Mouse (Mus musculus) limb, embryonic 13.5 days (tissue): ENCODE results near the gene Ext2. TPM values are rescaled to one million over a fixed set of nuclear protein-coding genes. Genes with fewer than 3 reads are reported as not detected.
A peak's percentile ranks its signal among the peaks of the same experiment; 100 is the strongest.

Experiments
- ATAC-seq: fragments of 200-750 bp; cut with Nextera tagmentation; 2 replicates; pipeline ENCODE4 v1.8.0; 2017; ENCODE audit warnings: low read depth, moderate number of reproducible peaks, moderate TSS enrichment; ENCODE audit not compliant: low FRiP score
- H3K27ac ChIP-seq: fragments of 300-500 bp; sonication (generic); 2 replicates; pipeline ENCODE4 v1.5.1; 2015; ENCODE audit warnings: inconsistent platforms, mild to moderate bottlenecking, moderate library complexity
- H3K27me3 ChIP-seq: fragments of 300-500 bp; sonication (generic); 2 replicates; pipeline ENCODE4 v1.6.1; 2015; ENCODE audit warnings: mild to moderate bottlenecking, inconsistent platforms
- H3K36me3 ChIP-seq: fragments of 300-500 bp; sonication (generic); 2 replicates; pipeline ENCODE4 v1.6.1; 2015; ENCODE audit warnings: inconsistent platforms, mild to moderate bottlenecking, moderate library complexity
- H3K4me1 ChIP-seq: fragments of 300-500 bp; sonication (generic); 2 replicates; pipeline ENCODE4 v1.6.1; 2015; ENCODE audit warnings: inconsistent platforms
- H3K4me2 ChIP-seq: fragments of 300-500 bp; sonication (generic); replicated peaks from 2 replicates; pipeline ENCODE4 v1.6.1; 2015; ENCODE audit warnings: inconsistent platforms, mild to moderate bottlenecking, moderate library complexity
- H3K4me3 ChIP-seq: fragments of 300-500 bp; sonication (generic); 2 replicates; pipeline ENCODE4 v1.5.1; 2015; ENCODE audit warnings: moderate library complexity, mild to moderate bottlenecking, inconsistent platforms
- H3K9ac ChIP-seq: fragments of 300-500 bp; sonication (generic); 2 replicates; pipeline ENCODE4 v1.6.1; 2015; ENCODE audit warnings: mild to moderate bottlenecking, inconsistent platforms
- H3K9me3 ChIP-seq: fragments of 300-500 bp; sonication (generic); 2 replicates; pipeline ENCODE4 v1.6.1; 2016; ENCODE audit warnings: inconsistent platforms
- WGBS: fragments of 180-500 bp; shearing (Covaris S2); methylation state at CpG from one replicate; pipeline ENCODE4 v1.1.7; 2015; 5-methylcytosine and 5-hydroxymethylcytosine counted together
- polyA plus RNA-seq: library from polyadenylated mRNA; unstranded; fragments of >200 nt; fragmentation: Nextera tagmentation; extraction: Ambion mirVana; gene quantifications from 2 replicates; pipeline ENCODE4 v1.2.1, GENCODE M21; 2015

Ext2 gene
- polyA plus RNA-seq, 1 experiment from 2014 or later = 104 TPM

GRCm38 (mm10) chr2:93746620-93747019 lies 75.7 kb downstream of the Ext2 start:
- H3K36me3 ChIP-seq = no peaks in the 10 kb centered on the region
- H3K4me3 ChIP-seq = no peak overlapping the region
- peaks cover 61% of the 10 kb centered on the region for H3K4me1 ChIP-seq
- H3K9me3 ChIP-seq = no peaks in the 10 kb centered on the region
- H3K9ac ChIP-seq = no peak overlapping the region
- no peak overlapping the region for H3K4me2 ChIP-seq
- no peak for ATAC-seq
- whole genome bisulfite sequencing = 59% methylated on average over 4 of the region's 4 CpGs
- no peak overlapping the region for H3K27ac ChIP-seq
- peaks cover 14% of the 10 kb centered on the region; the same call in 1 of the 2 replicates for H3K27me3 ChIP-seq

- Histone ChIP-seq H3K4me2 (no peak overlapping the region), H3K27me3 (peaks cover 14% of the 10 kb centered on the region; the same call in 1 of the 2 replicates), H3K27ac (no peak overlapping the region), H3K9me3 (no peaks in the 10 kb centered on the region), H3K36me3 (no peaks in the 10 kb centered on the region), H3K4me3 (no peak overlapping the region), H3K9ac (no peak overlapping the region), H3K4me1 (peaks cover 61% of the 10 kb centered on the region)
- WGBS = 37% methylated on average over 5 of the region's 5 CpGs
- ATAC-seq = no peak
Measured at GRCm38 (mm10) chr2:93746162-93746561, 76.2 kb downstream of the Ext2 start.

DNA sequence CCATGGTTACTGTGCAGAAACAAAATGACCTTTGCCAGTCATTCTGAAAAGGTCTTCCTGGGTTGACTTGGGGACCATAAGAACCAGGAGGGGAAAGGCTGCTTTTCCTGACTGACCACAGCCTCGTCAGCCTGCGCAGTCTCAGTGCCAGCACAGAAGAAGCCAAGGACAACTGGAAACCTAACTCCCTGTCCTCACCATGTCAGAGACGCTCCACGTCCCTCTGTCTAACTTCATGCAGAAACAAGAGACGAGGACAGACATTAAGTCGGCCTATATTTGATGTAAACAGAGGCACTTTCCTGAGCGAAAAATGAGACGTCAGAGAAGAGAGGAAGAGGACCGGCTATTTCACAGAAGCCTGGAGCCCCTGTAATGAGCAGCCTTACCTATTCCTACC lies 76.6 kb downstream of the Ext2 start:
- no peaks in the 10 kb centered on the region for H3K9me3 ChIP-seq
- H3K27me3 ChIP-seq = peaks cover 14% of the 10 kb centered on the region; the same call in 1 of the 2 replicates
- no peak overlapping the region for H3K4me3 ChIP-seq
- no peak overlapping the region for H3K4me2 ChIP-seq
- peaks cover 61% of the 10 kb centered on the region for H3K4me1 ChIP-seq
- 33% methylated on average over 9 of the region's 9 CpGs for WGBS
- H3K36me3 ChIP-seq = no peaks in the 10 kb centered on the region
- no peak for ATAC-seq
- H3K9ac ChIP-seq = no peak overlapping the region
- no peak overlapping the region for H3K27ac ChIP-seq

DNA sequence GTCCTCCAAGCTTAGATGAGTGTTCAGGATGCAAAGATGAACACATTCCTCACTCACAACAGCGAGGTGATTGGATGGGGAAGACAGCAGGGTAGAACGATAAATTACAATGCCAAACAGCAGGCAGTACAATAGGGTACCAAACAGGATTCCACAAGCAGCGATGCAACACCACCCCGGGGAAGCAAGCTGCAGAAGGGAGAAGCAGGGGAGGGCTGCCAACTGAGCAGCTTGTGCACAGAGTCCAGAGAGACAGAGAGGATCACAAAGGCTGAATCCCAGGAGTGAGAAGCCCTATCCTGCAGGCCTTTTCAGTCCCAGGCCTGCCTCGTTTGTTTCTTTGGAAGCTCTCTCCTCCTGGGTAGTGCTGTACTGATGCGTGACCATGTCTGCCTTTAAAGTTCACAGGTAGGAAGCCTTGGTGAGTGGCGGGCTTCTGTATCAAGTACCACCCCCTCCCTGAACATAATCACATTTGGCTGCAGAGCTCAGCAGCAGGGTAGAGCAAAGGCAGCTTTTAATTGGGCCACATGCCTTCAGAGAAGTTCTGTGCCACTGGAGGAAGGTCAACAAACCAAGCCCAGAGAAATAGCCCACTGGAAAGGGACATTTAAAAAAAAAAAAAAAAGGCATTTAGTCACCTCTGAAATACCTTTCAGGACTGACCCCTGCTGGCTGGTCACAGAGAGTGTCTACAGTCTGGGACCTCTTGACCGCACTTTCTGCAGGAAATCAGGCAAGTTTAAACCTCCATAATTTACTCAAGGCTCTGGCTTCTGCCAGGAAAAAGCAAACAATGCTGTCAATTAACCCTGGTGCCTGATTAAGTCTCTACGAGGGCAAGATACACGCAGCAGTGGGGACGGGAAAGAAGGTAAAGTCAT lies 77.8 kb downstream of the Ext2 start:
- H3K4me2 ChIP-seq = no peak overlapping the region
- no peak; the same call in 1 of the 2 replicates for ATAC-seq
- H3K4me1 ChIP-seq = peaks cover 59% of the 10 kb centered on the region
- H3K27me3 ChIP-seq = peaks cover 19% of the 10 kb centered on the region
- H3K36me3 ChIP-seq = 0 out of 2 replicates have a peak, but pooled peaks cover 1% of the 10 kb centered on the region
- no peaks in the 10 kb centered on the region for H3K9me3 ChIP-seq
- no peak overlapping the region for H3K27ac ChIP-seq
- no peak overlapping the region for H3K4me3 ChIP-seq
- WGBS = 26% methylated on average over 11 of the region's 11 CpGs
- 0 out of 2 replicates have a peak overlapping the region, but pooled peaks have one; percentile 8 for H3K9ac ChIP-seq

DNA sequence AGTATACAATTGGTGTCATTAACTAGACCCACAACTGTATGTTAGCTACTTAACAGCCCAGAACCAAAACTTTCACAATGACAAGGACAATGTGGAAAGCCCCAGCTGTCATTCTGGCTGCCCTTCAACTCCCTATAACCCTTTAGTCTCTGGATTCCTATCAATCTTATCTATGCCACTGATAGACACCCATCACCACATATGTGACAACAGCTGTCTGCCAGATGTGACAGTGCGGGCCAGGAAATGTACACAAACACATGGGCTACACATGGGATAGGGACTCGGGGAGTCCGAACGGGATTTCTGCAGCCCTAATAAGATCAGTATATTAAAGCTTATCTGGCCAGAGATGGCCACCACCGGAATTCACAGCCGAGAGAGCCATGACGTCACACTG lies 80.7 kb downstream of the Ext2 start:
- peaks cover 19% of the 10 kb centered on the region for H3K36me3 ChIP-seq
- no peaks in the 10 kb centered on the region for H3K9me3 ChIP-seq
- no peak for ATAC-seq
- H3K4me1 ChIP-seq = peaks cover 49% of the 10 kb centered on the region
- WGBS = 41% methylated on average over 7 of the region's 7 CpGs
- no peak overlapping the region for H3K9ac ChIP-seq
- H3K27ac ChIP-seq = no peak overlapping the region
- no peak overlapping the region for H3K4me3 ChIP-seq
- no peak overlapping the region for H3K4me2 ChIP-seq
- peaks cover 27% of the 10 kb centered on the region for H3K27me3 ChIP-seq

DNA sequence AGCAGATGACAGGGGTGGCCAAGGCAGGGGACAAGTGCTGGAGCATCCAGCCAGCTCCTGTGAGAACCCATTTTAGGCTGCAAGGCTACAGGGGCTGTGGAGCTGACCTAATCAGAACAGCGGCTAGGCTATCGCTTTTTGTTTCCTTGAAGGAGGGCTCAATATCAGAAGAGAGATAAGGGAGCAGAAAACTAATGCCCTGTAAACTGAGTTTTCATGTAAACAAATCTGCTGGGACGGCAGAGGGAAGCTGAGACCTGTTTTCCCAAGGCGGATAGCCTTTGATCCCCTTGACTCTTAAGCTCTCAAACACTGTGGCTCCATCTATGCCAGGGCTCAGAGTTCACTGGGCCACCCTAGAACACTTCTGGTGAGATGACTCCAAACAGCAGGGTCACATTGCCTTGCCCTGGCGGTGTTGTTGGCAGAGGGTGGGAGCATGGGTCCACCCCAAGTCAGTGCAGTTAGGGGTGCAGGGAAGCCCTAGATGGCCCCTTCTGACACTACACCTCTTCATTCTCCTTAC lies 83.3 kb downstream of the Ext2 start:
- Histone ChIP-seq H3K27me3 (peaks cover 39% of the 10 kb centered on the region), H3K4me2 (no peak overlapping the region), H3K27ac (no peak overlapping the region), H3K9me3 (no peaks in the 10 kb centered on the region), H3K9ac (no peak overlapping the region), H3K4me1 (peaks cover 23% of the 10 kb centered on the region), H3K36me3 (peaks cover 25% of the 10 kb centered on the region), H3K4me3 (no peak overlapping the region)
- WGBS = 28% methylated on average over 5 of the region's 5 CpGs
- no peak for ATAC-seq

- no peak for ATAC-seq
- H3K4me2 ChIP-seq = no peak overlapping the region
- no peak overlapping the region for H3K4me3 ChIP-seq
- H3K36me3 ChIP-seq = peaks cover 25% of the 10 kb centered on the region
- H3K9ac ChIP-seq = no peak overlapping the region
- no peak overlapping the region for H3K27ac ChIP-seq
- H3K4me1 ChIP-seq = peaks cover 22% of the 10 kb centered on the region
- WGBS = 85% methylated on average over 8 of the region's 8 CpGs
- H3K9me3 ChIP-seq = no peaks in the 10 kb centered on the region
- peaks cover 37% of the 10 kb centered on the region for H3K27me3 ChIP-seq
Measured at GRCm38 (mm10) chr2:93737146-93737545, 85.2 kb downstream of the Ext2 start.

GRCm38 (mm10) chr2:93732658-93733057 lies 89.7 kb downstream of the Ext2 start:
- Histone ChIP-seq H3K36me3 (peaks cover 24% of the 10 kb centered on the region), H3K9ac (peak overlapping the region; percentile 10; the same call in 1 of the 2 replicates), H3K9me3 (no peaks in the 10 kb centered on the region), H3K27ac (0 out of 2 replicates have a peak overlapping the region, but pooled peaks have one; percentile 34), H3K4me3 (no peak overlapping the region), H3K4me1 (peaks cover 20% of the 10 kb centered on the region), H3K27me3 (peaks cover 45% of the 10 kb centered on the region), H3K4me2 (peak overlapping the region; percentile 35; the same call in 1 of the 2 replicates)
- WGBS = 7% methylated on average over 7 of the region's 7 CpGs
- peak; percentile 60; the same call in 1 of the 2 replicates for ATAC-seq

DNA sequence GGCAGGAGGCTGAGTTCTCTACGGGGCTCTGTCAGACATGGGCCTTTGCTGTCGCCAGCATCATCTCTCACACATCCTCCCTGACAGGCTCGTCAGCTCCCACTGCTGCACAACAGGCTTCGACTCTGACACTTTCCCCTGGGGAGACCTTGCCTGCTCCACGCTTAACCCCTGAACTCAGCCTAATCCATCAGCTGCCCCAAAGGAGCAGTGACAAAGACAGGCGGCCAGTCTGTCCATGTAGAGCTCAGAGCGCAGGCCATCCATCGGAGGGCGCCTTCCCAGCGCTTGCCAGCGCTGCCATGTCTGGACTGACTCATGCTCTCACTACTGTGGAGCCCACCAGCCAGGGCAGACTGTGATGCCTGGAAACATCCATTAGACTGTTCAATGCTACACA lies 92.8 kb downstream of the Ext2 start:
- H3K9me3 ChIP-seq = peaks cover 7% of the 10 kb centered on the region; the same call in 1 of the 2 replicates
- H3K27ac ChIP-seq = no peak overlapping the region
- no peak overlapping the region for H3K4me3 ChIP-seq
- 47% methylated on average over 11 of the region's 11 CpGs for WGBS
- H3K4me1 ChIP-seq = peaks cover 20% of the 10 kb centered on the region
- peaks cover 31% of the 10 kb centered on the region for H3K36me3 ChIP-seq
- ATAC-seq = no peak
- H3K4me2 ChIP-seq = no peak overlapping the region
- H3K27me3 ChIP-seq = peaks cover 34% of the 10 kb centered on the region
- H3K9ac ChIP-seq = no peak overlapping the region

- Histone ChIP-seq H3K9me3 (peaks cover 7% of the 10 kb centered on the region; the same call in 1 of the 2 replicates), H3K4me2 (no peak overlapping the region), H3K27ac (no peak overlapping the region), H3K4me1 (peaks cover 17% of the 10 kb centered on the region; the same call in 1 of the 2 replicates), H3K36me3 (peaks cover 28% of the 10 kb centered on the region), H3K4me3 (no peak overlapping the region), H3K27me3 (0 out of 2 replicates have a peak, but pooled peaks cover 4% of the 10 kb centered on the region), H3K9ac (no peak overlapping the region)
- ATAC-seq = no peak
- 95% methylated on average over 2 of the region's 2 CpGs for WGBS
Measured at GRCm38 (mm10) chr2:93723138-93723744, 99.1 kb downstream of the Ext2 start.

- no peak overlapping the region for H3K4me2 ChIP-seq
- no peak overlapping the region for H3K9ac ChIP-seq
- 86% methylated on average over 1 of the region's 1 CpGs for WGBS
- peaks cover 17% of the 10 kb centered on the region; the same call in 1 of the 2 replicates for H3K4me1 ChIP-seq
- H3K36me3 ChIP-seq = peaks cover 22% of the 10 kb centered on the region
- H3K27ac ChIP-seq = no peak overlapping the region
- H3K4me3 ChIP-seq = no peak overlapping the region
- peaks cover 14% of the 10 kb centered on the region; the same call in 1 of the 2 replicates for H3K27me3 ChIP-seq
- peaks cover 7% of the 10 kb centered on the region; the same call in 1 of the 2 replicates for H3K9me3 ChIP-seq
- no peak for ATAC-seq
Measured at GRCm38 (mm10) chr2:93720956-93721355, 101.4 kb downstream of the Ext2 start.
